Mouse (Mus musculus): Measurements from ENCODE around the gene Crk. TPM values are rescaled to one million over a fixed set of nuclear protein-coding genes. Genes with fewer than 3 reads are reported as not detected.

Crk gene
- polyA plus RNA-seq, 1 experiment, result 91.5 TPM

GRCm38 (mm10) chr11:75674875-75675274 is 4.2 kb upstream of the Crk start:
- Histone ChIP-seq H3K4me1 (ENCODE audit: control insufficient read depth, insufficient read depth, low read length) (no peaks in the 10 kb centered on the region), H3K9me3 (replicated peaks; ENCODE audit: control insufficient read depth, insufficient read depth, low read length, poor library complexity, severe bottlenecking) (no peaks in the 10 kb centered on the region), H3K27me3 (ENCODE audit: control insufficient read depth, insufficient read depth, low read length, poor library complexity, severe bottlenecking) (no peaks in the 10 kb centered on the region), H3K27ac (ENCODE audit: insufficient read depth, low read length) (no peak overlapping the region), H3K4me3 (ENCODE audit: low read depth, low read length) (no peak overlapping the region), H3K9ac (ENCODE audit: low read depth, poor library complexity, severe bottlenecking) (no peak overlapping the region), H3K36me3 (ENCODE audit: control insufficient read depth, insufficient read depth, low read length, poor library complexity, severe bottlenecking) (peaks cover 9% of the 10 kb centered on the region)
- TF ChIP-seq POLR2A (IDR thresholded peaks at IDR 0.05; ENCODE audit: insufficient read depth, low read length) (no peak), EP300 (IDR thresholded peaks at IDR 0.05; ENCODE audit: insufficient read depth, low read depth, low read length) (no peak), CTCF (IDR thresholded peaks at IDR 0.05; ENCODE audit: low read depth, low read length) (no peak)

- H3K27me3 ChIP-seq (ENCODE audit: control insufficient read depth, insufficient read depth, low read length, poor library complexity, severe bottlenecking), result no peaks in the 10 kb centered on the region
Observed at GRCm38 (mm10) chr11:75677881-75678746, 945 bp upstream of the Crk start.

GRCm38 (mm10) chr11:75679439-75680171 is 546 bp downstream of the Crk start:
- no peak for TF ChIP-seq CTCF (IDR thresholded peaks at IDR 0.05; ENCODE audit: low read depth, low read length)
- no peak for TF ChIP-seq POLR2A (IDR thresholded peaks at IDR 0.05; ENCODE audit: insufficient read depth, low read length)
- TF ChIP-seq EP300 (IDR thresholded peaks at IDR 0.05; ENCODE audit: insufficient read depth, low read depth, low read length), result no peak
- peak overlapping the region; percentile 93 for H3K9ac ChIP-seq (ENCODE audit: low read depth, poor library complexity, severe bottlenecking)
- H3K4me3 ChIP-seq (ENCODE audit: low read depth, low read length), result peak overlapping the region; percentile 97
- H3K27ac ChIP-seq (ENCODE audit: insufficient read depth, low read length), result peak overlapping the region; percentile 63
- peaks cover 13% of the 10 kb centered on the region for H3K36me3 ChIP-seq (ENCODE audit: control insufficient read depth, insufficient read depth, low read length, poor library complexity, severe bottlenecking)
- H3K4me1 ChIP-seq (ENCODE audit: control insufficient read depth, insufficient read depth, low read length), result no peaks in the 10 kb centered on the region
- H3K27me3 ChIP-seq (ENCODE audit: control insufficient read depth, insufficient read depth, low read length, poor library complexity, severe bottlenecking), result no peaks in the 10 kb centered on the region
- H3K9me3 ChIP-seq (replicated peaks; ENCODE audit: control insufficient read depth, insufficient read depth, low read length, poor library complexity, severe bottlenecking), result no peaks in the 10 kb centered on the region

More at GRCm38 (mm10) chr11:75677881-75678746, 945 bp upstream of the Crk start:
- peaks cover 11% of the 10 kb centered on the region for H3K36me3 ChIP-seq (ENCODE audit: control insufficient read depth, insufficient read depth, low read length, poor library complexity, severe bottlenecking)
- no peak overlapping the region for H3K27ac ChIP-seq (ENCODE audit: insufficient read depth, low read length)
- TF ChIP-seq CTCF (IDR thresholded peaks at IDR 0.05; ENCODE audit: low read depth, low read length), result no peak
- no peak for TF ChIP-seq POLR2A (IDR thresholded peaks at IDR 0.05; ENCODE audit: insufficient read depth, low read length)
- no peak for TF ChIP-seq EP300 (IDR thresholded peaks at IDR 0.05; ENCODE audit: insufficient read depth, low read depth, low read length)
- H3K9me3 ChIP-seq (replicated peaks; ENCODE audit: control insufficient read depth, insufficient read depth, low read length, poor library complexity, severe bottlenecking), result no peaks in the 10 kb centered on the region
- H3K9ac ChIP-seq (ENCODE audit: low read depth, poor library complexity, severe bottlenecking), result peak overlapping the region; percentile 11; the same call in 1 of the 2 replicates
- peak overlapping the region; percentile 70 for H3K4me3 ChIP-seq (ENCODE audit: low read depth, low read length)
- H3K4me1 ChIP-seq (ENCODE audit: control insufficient read depth, insufficient read depth, low read length), result no peaks in the 10 kb centered on the region

GRCm38 (mm10) chr11:75684462-75684861 is 5.4 kb downstream of the Crk start:
- peaks cover 19% of the 10 kb centered on the region for H3K36me3 ChIP-seq (ENCODE audit: control insufficient read depth, insufficient read depth, low read length, poor library complexity, severe bottlenecking)
- no peak overlapping the region for H3K27ac ChIP-seq (ENCODE audit: insufficient read depth, low read length)
- H3K4me3 ChIP-seq (ENCODE audit: low read depth, low read length), result no peak overlapping the region
- no peaks in the 10 kb centered on the region for H3K9me3 ChIP-seq (replicated peaks; ENCODE audit: control insufficient read depth, insufficient read depth, low read length, poor library complexity, severe bottlenecking)
- TF ChIP-seq CTCF (IDR thresholded peaks at IDR 0.05; ENCODE audit: low read depth, low read length) (no peak), POLR2A (IDR thresholded peaks at IDR 0.05; ENCODE audit: insufficient read depth, low read length) (no peak), EP300 (IDR thresholded peaks at IDR 0.05; ENCODE audit: insufficient read depth, low read depth, low read length) (no peak)
- no peaks in the 10 kb centered on the region for H3K27me3 ChIP-seq (ENCODE audit: control insufficient read depth, insufficient read depth, low read length, poor library complexity, severe bottlenecking)
- H3K9ac ChIP-seq (ENCODE audit: low read depth, poor library complexity, severe bottlenecking), result no peak overlapping the region
- H3K4me1 ChIP-seq (ENCODE audit: control insufficient read depth, insufficient read depth, low read length), result no peaks in the 10 kb centered on the region

- TF ChIP-seq POLR2A (IDR thresholded peaks at IDR 0.05; ENCODE audit: insufficient read depth, low read length) (no peak), CTCF (IDR thresholded peaks at IDR 0.05; ENCODE audit: low read depth, low read length) (no peak), EP300 (IDR thresholded peaks at IDR 0.05; ENCODE audit: insufficient read depth, low read depth, low read length) (no peak)
- H3K4me1 ChIP-seq (ENCODE audit: control insufficient read depth, insufficient read depth, low read length), result no peaks in the 10 kb centered on the region
- no peak overlapping the region for H3K27ac ChIP-seq (ENCODE audit: insufficient read depth, low read length)
- no peak overlapping the region for H3K4me3 ChIP-seq (ENCODE audit: low read depth, low read length)
- H3K9ac ChIP-seq (ENCODE audit: low read depth, poor library complexity, severe bottlenecking), result no peak overlapping the region
- H3K36me3 ChIP-seq (ENCODE audit: control insufficient read depth, insufficient read depth, low read length, poor library complexity, severe bottlenecking), result peaks cover 19% of the 10 kb centered on the region
- no peaks in the 10 kb centered on the region for H3K27me3 ChIP-seq (ENCODE audit: control insufficient read depth, insufficient read depth, low read length, poor library complexity, severe bottlenecking)
- no peaks in the 10 kb centered on the region for H3K9me3 ChIP-seq (replicated peaks; ENCODE audit: control insufficient read depth, insufficient read depth, low read length, poor library complexity, severe bottlenecking)
Observed at GRCm38 (mm10) chr11:75684956-75685355, 5.9 kb downstream of the Crk start.
